Mouse (Mus musculus): ENCODE data around the gene Syt2.

DNA sequence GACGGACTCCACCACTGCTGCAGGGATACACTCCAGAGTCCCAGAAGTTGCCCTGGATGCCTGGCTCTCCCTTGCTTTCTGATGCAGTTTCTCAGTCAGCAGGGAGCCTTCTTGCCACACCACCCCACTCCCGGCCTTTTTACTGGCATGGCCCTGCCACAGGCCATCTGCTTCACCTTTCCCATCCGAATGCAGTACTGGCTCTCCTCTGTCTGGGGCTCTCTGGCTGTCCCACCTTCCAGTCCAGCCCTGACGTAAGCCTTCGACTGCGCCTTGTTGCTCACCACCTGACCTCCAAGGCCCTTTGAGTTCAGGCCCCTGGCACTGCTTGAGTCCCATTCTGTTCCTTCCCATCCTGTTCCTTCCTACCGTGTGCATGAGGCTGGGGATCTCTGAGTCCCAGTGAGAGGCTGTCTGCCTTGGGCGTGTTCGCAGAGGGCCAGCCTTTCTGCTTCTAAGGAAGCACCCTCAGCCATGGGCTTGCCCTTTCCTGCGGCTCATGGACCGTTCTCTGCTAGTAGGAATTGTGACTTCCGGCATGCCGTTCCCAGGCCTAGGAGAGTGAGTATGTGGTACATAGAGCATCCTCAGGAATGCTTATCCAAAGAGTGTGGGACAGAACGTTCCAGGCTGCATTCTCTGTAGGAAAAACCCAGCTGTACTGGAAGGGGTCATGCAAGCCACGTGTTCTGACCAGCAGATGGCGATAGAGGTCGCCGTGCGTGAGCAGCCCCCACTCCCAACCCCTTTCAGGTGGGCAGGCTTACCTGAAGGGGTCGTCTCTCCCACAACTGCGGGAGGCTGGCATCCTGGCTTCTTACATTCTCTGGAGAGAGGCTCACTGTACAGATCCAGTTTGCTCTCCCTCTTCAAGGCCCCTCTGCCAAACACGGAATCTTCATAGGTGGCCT lies 58.2 kb downstream of the Syt2 start:
- peak; percentile 79 for TF ChIP-seq CTCF (IDR thresholded peaks at IDR 0.05; ENCODE audit: insufficient read depth, low read length)
- no peak for TF ChIP-seq POLR2A (IDR thresholded peaks at IDR 0.05; ENCODE audit: borderline replicate concordance, extremely low read depth, low read depth, low read length)
